Mouse (Mus musculus): Measurements from ENCODE around the gene Skor1. TPM values are rescaled to one million over a fixed set of nuclear protein-coding genes. Genes with fewer than 3 reads are reported as not detected.

Skor1 gene
- polyA plus RNA-seq, 1 experiment: not detected

DNA sequence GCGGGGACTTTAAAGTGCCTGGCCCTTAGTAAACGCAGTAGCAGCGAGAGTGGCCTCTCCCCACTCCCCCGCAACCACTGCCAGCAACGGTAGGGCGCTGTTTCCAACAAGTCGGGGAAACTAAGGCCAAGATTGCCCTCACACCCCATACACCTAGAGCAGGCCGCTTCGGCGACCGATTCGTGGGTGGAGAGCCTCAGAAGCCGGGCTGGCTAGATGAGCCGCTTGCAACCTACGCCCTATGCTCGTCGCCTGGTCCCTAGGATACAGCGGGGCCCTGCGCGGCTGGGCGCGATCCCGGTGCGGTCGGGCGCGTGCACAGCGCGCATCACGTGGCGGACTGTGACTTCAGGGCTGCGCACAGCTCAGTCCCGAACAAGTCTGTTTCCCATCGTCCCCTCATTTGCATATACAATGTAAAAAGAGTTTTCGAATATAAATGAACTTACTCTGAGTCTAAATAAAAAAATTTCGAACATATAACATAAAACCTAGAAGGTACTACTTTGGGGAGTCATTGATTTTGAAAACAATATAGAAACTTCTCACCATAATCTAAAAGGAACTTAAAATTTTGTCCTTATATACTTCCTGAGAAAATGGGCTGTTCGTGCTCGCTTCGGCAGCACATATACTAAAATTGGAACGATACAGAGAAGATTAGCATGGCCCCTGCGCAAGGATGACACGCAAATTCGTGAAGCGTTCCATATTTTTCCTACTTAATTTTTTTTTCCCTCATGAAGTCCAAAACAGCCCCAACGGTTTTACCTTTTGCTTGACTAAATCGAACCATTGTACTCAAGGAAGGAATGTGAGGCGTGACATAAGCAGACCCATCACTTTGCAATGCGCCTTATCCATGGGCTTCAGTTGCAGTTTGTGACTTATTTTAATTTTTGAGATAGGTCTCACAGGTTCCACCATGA lies 15.8 kb downstream of the Skor1 start:
- TF ChIP-seq USF1 (IDR thresholded peaks at IDR 0.05; ENCODE audit: low read depth): peak; percentile 99
- no peak for TF ChIP-seq FOSL1 (IDR thresholded peaks at IDR 0.05; ENCODE audit: insufficient read depth, low read length, poor library complexity, severe bottlenecking)
- no peak for TF ChIP-seq CEBPB (IDR thresholded peaks at IDR 0.05; ENCODE audit: low read depth)
- no peaks in the 10 kb centered on the region for H3K79me2 ChIP-seq (ENCODE audit: control insufficient read depth, insufficient read depth)
- peaks cover 29% of the 10 kb centered on the region for H3K27me3 ChIP-seq (ENCODE audit: control insufficient read depth, insufficient read depth, insufficient read length)
- no peaks in the 10 kb centered on the region for H3K79me3 ChIP-seq (ENCODE audit: low read depth)
- H3ac ChIP-seq (ENCODE audit: control insufficient read depth, insufficient read length, low read depth): peak overlapping the region; percentile 57
- H3K36me3 ChIP-seq (ENCODE audit: control insufficient read depth, insufficient read depth): no peaks in the 10 kb centered on the region
- peak overlapping the region; percentile 31 for H3K4me3 ChIP-seq (ENCODE audit: insufficient read depth, poor library complexity, severe bottlenecking)

DNA sequence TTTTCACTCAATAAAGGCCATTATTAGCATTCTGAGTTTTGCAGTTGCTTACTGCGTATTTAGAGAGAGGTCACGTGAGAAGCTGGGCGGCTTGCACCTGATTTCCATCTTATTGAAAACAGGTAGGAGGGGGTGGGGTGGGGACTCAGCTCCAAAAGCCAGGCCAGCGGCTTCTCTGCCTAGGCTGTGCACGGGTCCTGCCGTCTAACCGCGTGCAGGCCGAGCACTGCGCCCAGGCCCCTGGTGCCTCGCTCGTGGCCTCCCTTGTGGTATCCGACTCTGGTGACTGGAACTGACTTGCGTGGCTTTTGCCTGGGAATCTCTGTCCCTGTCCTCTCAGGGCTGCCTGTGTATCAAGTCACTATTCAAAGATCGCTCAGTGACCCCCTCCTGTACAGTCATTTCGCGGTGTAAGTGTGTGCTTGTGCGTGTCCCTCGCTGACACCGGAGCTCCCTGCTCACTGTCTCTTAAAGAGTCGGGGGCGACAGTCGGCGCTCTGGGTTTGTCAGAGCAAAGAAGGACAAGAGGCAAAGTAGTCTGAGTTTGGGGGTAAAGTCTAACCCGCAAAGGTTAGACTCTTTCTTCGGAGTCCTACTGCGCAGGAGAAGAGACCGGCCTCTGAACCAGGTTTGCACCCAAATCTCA lies 16.7 kb downstream of the Skor1 start:
- Histone ChIP-seq H3K79me2 (ENCODE audit: control insufficient read depth, insufficient read depth) (no peaks in the 10 kb centered on the region), H3K79me3 (ENCODE audit: low read depth) (no peaks in the 10 kb centered on the region), H3ac (ENCODE audit: control insufficient read depth, insufficient read length, low read depth) (peak overlapping the region; percentile 57), H3K4me3 (ENCODE audit: insufficient read depth, poor library complexity, severe bottlenecking) (peak overlapping the region; percentile 31), H3K36me3 (ENCODE audit: control insufficient read depth, insufficient read depth) (no peaks in the 10 kb centered on the region), H3K27me3 (ENCODE audit: control insufficient read depth, insufficient read depth, insufficient read length) (peaks cover 21% of the 10 kb centered on the region)
- TF ChIP-seq MYOD1 (IDR thresholded peaks at IDR 0.05; ENCODE audit: control insufficient read depth, insufficient read length, low read depth): no peak
- TF ChIP-seq CEBPB (IDR thresholded peaks at IDR 0.05; ENCODE audit: low read depth): no peak
- no peak for TF ChIP-seq FOSL1 (IDR thresholded peaks at IDR 0.05; ENCODE audit: insufficient read depth, low read length, poor library complexity, severe bottlenecking)

DNA sequence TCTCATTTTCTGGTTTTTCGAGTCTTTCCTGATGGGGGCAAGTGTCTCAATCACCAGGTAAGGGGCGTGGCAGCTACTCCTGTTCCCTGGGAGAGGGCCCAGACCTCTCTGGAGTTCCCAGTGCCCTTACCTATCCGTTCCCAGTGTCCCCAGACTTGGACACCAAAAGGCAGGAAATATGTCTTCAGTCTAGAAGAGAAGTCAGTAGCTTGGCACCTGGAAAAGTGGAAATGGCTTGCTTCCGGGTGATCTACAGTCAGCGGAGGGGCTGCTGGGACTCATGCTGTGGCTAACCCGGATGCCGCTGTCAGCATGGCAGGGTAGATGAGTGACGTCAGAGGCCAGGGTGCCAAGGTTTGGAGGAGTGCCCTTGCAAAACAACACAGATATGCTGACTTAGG lies 19.1 kb downstream of the Skor1 start:
- no peak overlapping the region for H3ac ChIP-seq (ENCODE audit: control insufficient read depth, insufficient read length, low read depth)
- peaks cover 2% of the 10 kb centered on the region for H3K27me3 ChIP-seq (ENCODE audit: control insufficient read depth, insufficient read depth, insufficient read length)
- TF ChIP-seq USF1 (IDR thresholded peaks at IDR 0.05; ENCODE audit: low read depth) (no peak), FOSL1 (IDR thresholded peaks at IDR 0.05; ENCODE audit: insufficient read depth, low read length, poor library complexity, severe bottlenecking) (no peak), MYOD1 (IDR thresholded peaks at IDR 0.05; ENCODE audit: control insufficient read depth, insufficient read length, low read depth) (no peak), CEBPB (IDR thresholded peaks at IDR 0.05; ENCODE audit: low read depth) (no peak), CTCF (IDR thresholded peaks at IDR 0.05; ENCODE audit: control insufficient read depth, insufficient read depth, insufficient read length) (no peak), MYOG (IDR thresholded peaks at IDR 0.05; ENCODE audit: control insufficient read depth, extremely low read depth, insufficient read length) (no peak), MAX (IDR thresholded peaks at IDR 0.05) (no peak)
- H3K79me3 ChIP-seq (ENCODE audit: low read depth): no peaks in the 10 kb centered on the region
- no peaks in the 10 kb centered on the region for H3K79me2 ChIP-seq (ENCODE audit: control insufficient read depth, insufficient read depth)
- no peaks in the 10 kb centered on the region for H3K36me3 ChIP-seq (ENCODE audit: control insufficient read depth, insufficient read depth)
- H3K4me3 ChIP-seq (ENCODE audit: insufficient read depth, poor library complexity, severe bottlenecking): no peak overlapping the region

DNA sequence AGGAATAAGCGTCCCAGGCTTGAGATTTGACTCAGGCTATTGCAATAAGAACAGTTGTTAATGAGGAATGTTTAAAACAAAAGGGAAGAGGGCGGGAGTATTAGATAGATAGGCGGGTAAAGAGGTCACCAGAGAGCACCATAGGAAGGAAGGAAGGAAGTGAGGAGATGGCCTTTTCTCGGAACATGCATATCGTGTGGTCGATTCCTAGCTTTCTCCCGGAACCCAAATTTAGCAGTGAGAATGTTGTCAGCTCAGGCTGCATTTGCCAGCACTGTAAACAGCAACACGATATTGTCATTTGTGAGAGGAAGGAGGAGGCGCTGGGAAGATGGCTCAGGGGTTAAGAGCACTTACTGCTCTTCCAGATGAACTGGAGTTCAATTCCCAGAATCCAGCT lies 24.2 kb downstream of the Skor1 start:
- TF ChIP-seq FOSL1 (IDR thresholded peaks at IDR 0.05; ENCODE audit: insufficient read depth, low read length, poor library complexity, severe bottlenecking): no peak
- TF ChIP-seq USF1 (IDR thresholded peaks at IDR 0.05; ENCODE audit: low read depth): no peak

DNA sequence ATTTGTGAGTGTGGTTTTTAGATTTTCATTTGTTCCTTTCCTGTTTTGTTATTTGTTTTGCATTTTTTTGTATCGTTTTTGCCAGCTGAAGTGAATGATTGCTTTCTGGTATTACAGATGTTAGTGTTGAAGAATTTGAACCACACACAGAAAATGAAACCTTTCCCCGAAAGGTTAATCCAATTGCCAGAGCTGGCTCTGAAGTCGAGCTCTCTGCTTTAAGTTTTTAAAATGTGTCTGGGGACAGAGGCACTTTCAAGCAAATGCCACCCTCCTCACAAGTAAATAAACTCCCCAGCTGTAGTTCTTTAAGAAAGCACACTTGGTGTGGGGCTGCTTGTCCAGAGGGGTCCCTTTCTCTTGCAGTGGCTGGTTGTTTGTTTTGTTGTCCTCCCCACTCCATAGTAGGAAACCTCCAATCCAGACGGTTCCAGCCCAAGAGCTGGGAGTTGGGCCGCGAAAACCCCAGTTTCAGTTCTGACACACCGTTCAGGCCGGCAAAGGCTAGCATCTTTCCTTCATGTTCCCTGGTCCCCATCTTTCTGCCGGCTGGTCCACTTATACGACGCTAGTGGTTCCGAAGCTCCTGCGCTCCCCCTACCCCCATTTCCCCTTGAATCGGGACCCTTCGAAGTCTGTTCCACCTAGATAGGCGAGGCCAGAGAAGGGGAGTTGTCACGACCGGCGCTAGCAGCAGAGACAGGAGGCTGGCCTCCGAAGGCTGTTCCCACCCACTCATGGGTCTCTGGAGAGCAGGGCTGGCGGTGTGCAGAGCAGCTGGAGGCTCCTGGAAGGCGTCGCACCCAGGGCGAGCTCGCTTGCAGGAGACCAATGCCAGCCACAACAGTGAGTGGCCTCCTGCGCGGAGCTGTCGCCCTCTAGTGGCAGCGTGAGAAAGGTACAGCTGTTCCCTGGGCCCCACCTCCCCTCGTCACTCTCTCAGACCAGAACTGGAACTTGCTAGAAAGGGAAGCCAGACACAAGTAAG lies 25.0 kb downstream of the Skor1 start:
- Histone ChIP-seq H3ac (ENCODE audit: control insufficient read depth, insufficient read length, low read depth) (peak overlapping the region; percentile 62), H3K36me3 (ENCODE audit: control insufficient read depth, insufficient read depth) (no peaks in the 10 kb centered on the region), H3K79me2 (ENCODE audit: control insufficient read depth, insufficient read depth) (no peaks in the 10 kb centered on the region), H3K4me3 (ENCODE audit: insufficient read depth, poor library complexity, severe bottlenecking) (peak overlapping the region; percentile 16), H3K79me3 (ENCODE audit: low read depth) (no peaks in the 10 kb centered on the region), H3K27me3 (ENCODE audit: control insufficient read depth, insufficient read depth, insufficient read length) (no peaks in the 10 kb centered on the region)
- TF ChIP-seq CTCF (IDR thresholded peaks at IDR 0.05; ENCODE audit: control insufficient read depth, insufficient read depth, insufficient read length) (peak; percentile 99), MAX (IDR thresholded peaks at IDR 0.05) (peak; percentile 76), MYOD1 (IDR thresholded peaks at IDR 0.05; ENCODE audit: control insufficient read depth, insufficient read length, low read depth) (no peak)

More for the DNA sequence above, 24.2 kb downstream of the Skor1 start:
- no peaks in the 10 kb centered on the region for H3K27me3 ChIP-seq (ENCODE audit: control insufficient read depth, insufficient read depth, insufficient read length)
- H3ac ChIP-seq (ENCODE audit: control insufficient read depth, insufficient read length, low read depth): no peak overlapping the region
- no peaks in the 10 kb centered on the region for H3K79me2 ChIP-seq (ENCODE audit: control insufficient read depth, insufficient read depth)
- no peak overlapping the region for H3K4me3 ChIP-seq (ENCODE audit: insufficient read depth, poor library complexity, severe bottlenecking)
- no peaks in the 10 kb centered on the region for H3K36me3 ChIP-seq (ENCODE audit: control insufficient read depth, insufficient read depth)
- no peaks in the 10 kb centered on the region for H3K79me3 ChIP-seq (ENCODE audit: low read depth)
